In the genomic region with DNA sequence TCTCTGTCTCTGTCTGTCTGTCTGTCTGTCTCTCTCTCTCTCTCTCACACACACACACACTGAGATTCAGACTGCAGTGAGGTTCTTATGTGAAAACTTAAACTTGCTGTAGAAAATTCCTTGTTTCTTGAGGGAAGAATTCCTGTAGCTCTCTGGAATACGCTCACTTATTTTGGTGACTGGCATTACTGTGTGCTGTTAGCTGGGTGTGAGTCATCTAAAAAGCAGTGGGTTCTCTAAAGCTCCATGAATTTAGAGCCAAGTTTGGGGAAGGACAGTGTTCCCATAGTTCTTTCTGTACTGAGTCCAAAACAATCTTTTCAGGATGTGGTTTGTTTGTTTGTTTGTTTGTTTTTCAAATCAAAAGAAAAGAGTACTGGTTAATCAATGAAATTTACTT, we compare ENCODE assay signal across 22 mouse cellular contexts.
DNase-seq lines count a peak whose midpoint lies in the region; ATAC-seq and TF ChIP-seq lines count a peak whose summit lies in the region.
"Had no signal": no experiment of that assay in that cellular context is flagged by ENCODE, and none has a peak within 500 bp of the region (broad histone marks: within the 10 kb centered on the region; RNA-seq: fewer than 3 reads in every experiment).

No protein-coding gene starts in this region.

- no peak for TF ChIP-seq CTCF in Patski (IDR thresholded peaks at IDR 0.05)
- no peak for TF ChIP-seq CTCF in midbrain, postnatal 0 days (IDR thresholded peaks at IDR 0.05)

- in situ Hi-C loops in Patski (cut with MboI; ENCODE audit: low pct_unique_long_range_greater_than_20kb) = no loop called here

- WGBS in midbrain, postnatal 0 days = 79% methylated on average over 1 of the region's 1 CpGs

- no peaks in the 10 kb centered on the region for H3K36me3 ChIP-seq in midbrain, postnatal 0 days (ENCODE audit: insufficient read depth, low read length)
- H3K36me3 ChIP-seq: embryonic facial prominence, embryonic 12.5 days; forebrain, embryonic 10.5 days; G1E; heart, embryonic 10.5 days; hindbrain, embryonic 13.5 days had no signal

- peaks cover 8% of the 10 kb centered on the region for H3K27me3 ChIP-seq in Patski
- H3K27me3 ChIP-seq in midbrain, postnatal 0 days (ENCODE audit: insufficient read depth, low read length) = no peaks in the 10 kb centered on the region
- H3K27me3 ChIP-seq: embryonic facial prominence, embryonic 12.5 days; hindbrain, embryonic 13.5 days had no signal

- no peak overlapping the region for H3K27ac ChIP-seq in midbrain, postnatal 0 days (ENCODE audit: low read depth, low read length)
- H3K27ac ChIP-seq: embryonic facial prominence, embryonic 12.5 days; forebrain, embryonic 10.5 days; heart, embryonic 10.5 days; hindbrain, embryonic 13.5 days; hindbrain, postnatal 0 days had no signal

- no peaks in the 10 kb centered on the region for H3K9me3 ChIP-seq in midbrain, postnatal 0 days (ENCODE audit: low read length)
- H3K9me3 ChIP-seq: embryonic facial prominence, embryonic 12.5 days; forebrain, embryonic 10.5 days; G1E; heart, embryonic 10.5 days; hindbrain, embryonic 13.5 days had no signal

- no peak overlapping the region for H3K9ac ChIP-seq in midbrain, postnatal 0 days (replicated peaks; ENCODE audit: low read length, poor library complexity, severe bottlenecking)
- H3K9ac ChIP-seq: embryonic facial prominence, embryonic 12.5 days; hindbrain, embryonic 13.5 days had no signal

- no peak overlapping the region for H3K4me3 ChIP-seq in midbrain, postnatal 0 days (ENCODE audit: low read depth, low read length)
- H3K4me3 ChIP-seq: embryonic facial prominence, embryonic 12.5 days; forebrain, embryonic 10.5 days; heart, embryonic 10.5 days; hindbrain, embryonic 13.5 days had no signal

- H3K4me2 ChIP-seq in midbrain, postnatal 0 days (ENCODE audit: low read depth, low read length, poor library complexity, severe bottlenecking) = no peak overlapping the region
- H3K4me2 ChIP-seq: embryonic facial prominence, embryonic 12.5 days; hindbrain, embryonic 13.5 days had no signal

- H3K4me1 ChIP-seq in midbrain, postnatal 0 days (ENCODE audit: insufficient read depth, low read length) = no peaks in the 10 kb centered on the region
- H3K4me1 ChIP-seq: embryonic facial prominence, embryonic 12.5 days; forebrain, embryonic 10.5 days; heart, embryonic 10.5 days; hindbrain, embryonic 13.5 days had no signal

- POLR2A ChIA-PET in Patski (lab: Charles Lee) = no interaction called here

- peak; percentile 80 for ATAC-seq in Patski
- no peak for ATAC-seq in midbrain, postnatal 0 days (ENCODE audit: low FRiP score)
- ATAC-seq: CD4-positive, CD25-positive, alpha-beta regulatory T cell, adult 4 months; forebrain, embryonic 14.5 days; hindbrain, postnatal 0 days had no signal

- CTCF ChIA-PET in Patski (lab: Charles Lee) = interaction anchor here (0.6 to 1.0 kb wide), 4 partner anchors 16 to 207 kb away, joined by 3 read pairs; no protein-coding TSS in a partner anchor

- DNase-seq in right cerebral cortex, adult 18-20 months = peak; percentile 37
- no peak for DNase-seq in right cerebral cortex, postnatal 4 days
- peak; percentile 27 for DNase-seq in Patski (ENCODE audit: low read depth, low spot score)
- DNase-seq in fibroblast of lung, adult 2 months (ENCODE audit: low read depth) = peak; percentile 63
- no peak for DNase-seq in midbrain, postnatal 0 days (ENCODE audit: low spot score)
- DNase-seq in testis, postnatal 14 days (ENCODE audit: low spot score) = no peak
- DNase-seq: adrenal gland, adult 2 months; adrenal gland, postnatal 25 days; B cell, adult 2 months; cerebellum, adult 2 months; cerebellum, postnatal 10 days; gastrocnemius, postnatal 10 days; heart, adult 18-20 months; heart, postnatal 10 days had no signal

Comparison
In these comparisons a context has a peak if more than half of its experiments do, and no peak if none do; other contexts are left out.
1. DNase-seq: peak in right cerebral cortex, adult 18-20 months (single experiment), Patski (single experiment) and fibroblast of lung, adult 2 months (single experiment); none in right cerebral cortex, postnatal 4 days (single experiment), midbrain, postnatal 0 days (single experiment) and testis, postnatal 14 days (single experiment).